Mouse (Mus musculus): ENCODE data around the gene Cyb5r1. TPM values are rescaled to one million over a fixed set of nuclear protein-coding genes. Genes with fewer than 3 reads are reported as not detected.
"Not testable (repeated sequence)": the region's sequence is repeated elsewhere in the genome, so short reads cannot be mapped to it uniquely, and the experiment has no call there.

Gene Cyb5r1
- total RNA-seq, 2 experiments from 2014 or later, result 20.3 to 23.3 TPM

DNA sequence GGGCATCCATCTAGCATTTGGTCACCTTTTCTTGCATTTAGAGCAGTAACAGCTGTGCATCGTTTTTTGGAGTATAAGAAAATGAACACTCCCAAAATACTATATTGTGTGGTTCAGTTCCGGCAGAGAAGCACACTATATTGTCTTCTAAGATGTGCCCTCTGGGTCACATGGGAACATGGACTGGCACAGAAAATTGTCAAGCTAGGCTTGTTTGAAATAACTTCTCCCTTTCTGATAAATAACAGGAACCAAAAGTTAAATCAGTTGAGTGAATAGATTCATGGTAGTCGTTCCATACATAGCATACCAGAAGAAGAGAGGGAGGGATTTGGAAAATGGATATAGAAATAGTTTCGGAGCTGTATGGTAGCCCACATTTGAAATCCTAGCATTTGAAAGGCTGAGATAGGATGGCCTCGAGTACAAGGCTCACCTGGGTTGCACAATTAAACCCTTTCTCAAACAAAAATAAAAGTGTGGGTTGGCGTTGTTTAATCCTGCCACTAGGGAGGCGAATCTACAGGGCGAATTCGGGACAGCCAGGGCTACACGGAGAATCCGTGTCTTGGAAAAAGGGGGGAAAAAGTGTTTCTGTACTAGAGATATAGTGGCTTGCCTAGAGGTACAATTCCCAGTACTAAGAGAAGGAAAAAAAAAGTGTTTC is 9.3 kb downstream of the Cyb5r1 start:
- Histone ChIP-seq H3K27ac (peak overlapping the region; percentile 80), H3K4me3 (peak overlapping the region; percentile 95)
- intact Hi-C loops (cut with DNase I), result loop anchor here (2.0 kb wide), 2 partner anchors 52 to 80 kb away; partner anchors contain the start of gene Rabif
- DNase-seq (ENCODE audit: extremely low spot score in 1 of 2, low spot score in 2 of 2), result no peak
- TF ChIP-seq CTCF (IDR thresholded peaks at IDR 0.05), result peak; percentile 25

DNA sequence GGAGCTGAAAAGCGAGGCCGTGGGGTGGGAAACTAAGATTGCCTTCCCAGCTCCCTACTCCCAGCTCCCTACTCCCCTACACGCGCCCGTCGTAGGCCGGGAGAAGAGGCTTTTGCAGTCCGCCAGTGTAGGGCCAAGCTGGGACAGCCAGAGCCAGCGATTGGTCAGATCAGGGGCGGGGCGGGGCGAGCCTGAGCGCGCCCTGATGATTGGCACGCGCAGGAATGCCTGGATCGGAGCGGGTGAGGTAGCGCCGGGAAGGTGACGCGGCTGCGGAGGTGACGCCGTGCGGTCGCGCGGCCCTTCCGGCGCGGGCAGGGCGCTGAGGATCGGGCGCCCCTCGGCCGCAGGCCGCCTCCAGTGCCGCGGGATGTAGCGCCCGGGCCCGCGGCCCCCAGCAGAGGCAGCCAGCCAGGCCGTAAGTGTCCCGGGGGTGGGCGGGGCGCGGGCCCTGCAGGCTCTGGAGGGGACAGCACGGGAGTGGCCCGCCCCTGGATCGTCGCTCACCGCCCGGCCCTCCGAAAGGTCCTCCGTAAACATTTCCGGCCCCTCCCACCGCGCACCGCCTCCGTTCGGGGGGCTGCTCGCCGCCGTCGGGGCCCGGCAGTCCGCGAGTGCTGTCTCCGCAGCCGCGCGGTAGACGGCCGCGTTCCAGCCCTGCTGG is 9.9 kb downstream of the Cyb5r1 start, which contains the start of gene Adipor1:
Gene Adipor1 (plus strand): TSS at position 211 of the 664 bp plus-strand sequence.
- intact Hi-C loops (cut with DNase I), result loop anchor here (2.0 kb wide), 2 partner anchors 52 to 80 kb away; partner anchors contain the start of gene Rabif

DNA sequence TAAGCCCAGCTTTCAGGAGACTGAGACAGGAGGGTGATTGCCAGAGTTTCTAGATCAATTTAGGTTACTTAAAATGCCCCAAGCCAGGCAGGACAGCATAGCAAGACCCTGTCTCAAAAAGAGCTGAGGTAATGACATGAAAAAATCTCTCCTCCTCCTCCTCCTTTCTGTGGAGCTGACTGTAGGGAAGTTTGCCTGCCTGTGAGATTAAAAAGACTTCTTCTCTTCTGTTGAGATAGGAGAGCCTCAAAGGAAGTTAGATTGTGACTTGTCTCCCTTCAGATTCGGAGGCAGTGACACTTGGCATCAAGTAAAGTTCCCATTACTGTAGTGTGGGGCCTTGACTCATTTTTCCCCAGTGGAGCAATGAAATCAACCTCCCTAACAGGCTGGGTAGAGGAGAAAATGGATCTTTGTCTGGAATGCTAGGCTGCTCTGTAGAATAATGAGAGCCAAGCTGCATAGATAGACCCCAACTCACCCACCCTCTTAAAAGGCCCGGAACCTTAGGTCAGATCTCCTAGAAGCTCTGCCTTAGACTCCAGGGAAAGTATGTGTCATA is 13.1 kb downstream of the Cyb5r1 start:
- intact Hi-C loops (cut with DNase I), result no loop called here
- DNase-seq (ENCODE audit: extremely low spot score in 1 of 2, low spot score in 2 of 2), result no peak
- H3K4me3 ChIP-seq, result no peak overlapping the region
- no peak overlapping the region for H3K27ac ChIP-seq
- no peak for TF ChIP-seq CTCF (IDR thresholded peaks at IDR 0.05)

More for the DNA sequence above, 9.9 kb downstream of the Cyb5r1 start, which contains the start of gene Adipor1:
- TF ChIP-seq CTCF (IDR thresholded peaks at IDR 0.05), result no peak; the same call in 1 of the 2 replicates
- peak within 1 kb of the TSS; percentile 95 for H3K4me3 ChIP-seq
- DNase-seq (ENCODE audit: extremely low spot score in 1 of 2, low spot score in 2 of 2), result peak; percentile 97
- peak within 1 kb of the TSS; percentile 97 for H3K27ac ChIP-seq

- no peak for TF ChIP-seq CTCF (IDR thresholded peaks at IDR 0.05)
- DNase-seq (ENCODE audit: extremely low spot score in 1 of 2, low spot score in 2 of 2), result no peak
- intact Hi-C loops (cut with DNase I), result no loop called here
- Histone ChIP-seq H3K4me3 (no peak overlapping the region), H3K27ac (no peak overlapping the region)
These were observed 13.8 kb downstream of the Cyb5r1 start for GRCm38 (mm10) chr1:134419176-134419575.

- TF ChIP-seq CTCF (IDR thresholded peaks at IDR 0.05), result no peak
- no peak for DNase-seq (ENCODE audit: extremely low spot score in 1 of 2, low spot score in 2 of 2)
- Histone ChIP-seq H3K27ac (no peak overlapping the region), H3K4me3 (no peak overlapping the region)
- intact Hi-C loops (cut with DNase I), result no loop called here
These were observed 14.5 kb downstream of the Cyb5r1 start for GRCm38 (mm10) chr1:134419751-134420458.

GRCm38 (mm10) chr1:134423911-134424310 is 18.6 kb downstream of the Cyb5r1 start:
- no peak overlapping the region for H3K27ac ChIP-seq
- intact Hi-C loops (cut with DNase I), result no loop called here
- no peak overlapping the region for H3K4me3 ChIP-seq
- no peak for DNase-seq (ENCODE audit: extremely low spot score in 1 of 2, low spot score in 2 of 2)
- no peak for TF ChIP-seq CTCF (IDR thresholded peaks at IDR 0.05)

DNA sequence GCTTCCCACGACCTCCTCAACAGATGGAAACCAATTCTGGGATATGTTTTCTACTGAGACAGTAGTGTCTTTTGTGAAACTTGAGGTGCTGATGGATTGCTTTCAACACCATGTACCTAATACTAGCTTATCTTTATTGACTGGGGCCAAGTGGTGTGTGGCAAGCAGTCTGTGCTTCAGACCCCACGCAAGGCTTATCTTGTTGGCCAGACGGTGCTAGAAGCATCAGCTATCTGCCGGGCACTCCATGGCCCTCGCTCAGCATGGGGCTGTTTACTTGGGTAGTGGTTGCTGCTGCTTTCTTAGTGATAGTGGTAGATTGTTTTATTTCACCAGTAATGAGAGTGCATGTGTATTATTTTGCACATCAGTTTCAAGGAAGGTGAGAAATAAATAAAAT is 20.9 kb downstream of the Cyb5r1 start:
- Histone ChIP-seq H3K4me3 (no peak overlapping the region), H3K27ac (no peak overlapping the region)
- no peak for DNase-seq (ENCODE audit: extremely low spot score in 1 of 2, low spot score in 2 of 2)
- intact Hi-C loops (cut with DNase I), result no loop called here
- TF ChIP-seq CTCF (IDR thresholded peaks at IDR 0.05), result no peak

DNA sequence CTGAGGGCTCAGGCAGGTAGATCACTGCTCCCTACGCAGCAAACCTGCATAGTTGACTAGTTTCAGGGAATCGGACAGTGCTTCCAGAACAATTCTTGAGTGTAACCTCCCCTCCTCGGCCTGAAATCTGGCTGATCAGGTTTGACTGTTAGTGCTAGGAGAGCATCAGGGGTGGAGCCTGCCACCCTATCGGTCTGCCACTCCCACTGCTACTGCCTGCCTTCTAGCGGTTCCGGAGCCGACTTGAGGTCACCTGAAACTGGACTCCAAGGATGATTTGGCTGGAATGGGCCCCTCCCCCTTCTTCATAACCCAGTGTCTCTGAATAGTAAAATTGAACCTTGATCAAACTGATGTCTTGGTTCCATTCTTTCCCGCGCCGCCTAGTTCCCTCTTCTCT is 27.6 kb downstream of the Cyb5r1 start:
- DNase-seq (ENCODE audit: extremely low spot score in 1 of 2, low spot score in 2 of 2), result no peak
- TF ChIP-seq CTCF (IDR thresholded peaks at IDR 0.05), result no peak
- no peak overlapping the region for H3K27ac ChIP-seq
- H3K4me3 ChIP-seq, result no peak overlapping the region
- intact Hi-C loops (cut with DNase I), result no loop called here

- no peak for TF ChIP-seq CTCF (IDR thresholded peaks at IDR 0.05)
- no peak overlapping the region for H3K27ac ChIP-seq
- intact Hi-C loops (cut with DNase I), result no loop called here
- no peak overlapping the region for H3K4me3 ChIP-seq
- no peak for DNase-seq (ENCODE audit: extremely low spot score in 1 of 2, low spot score in 2 of 2)
These were observed 28.1 kb downstream of the Cyb5r1 start for GRCm38 (mm10) chr1:134433473-134433872.

- TF ChIP-seq CTCF (IDR thresholded peaks at IDR 0.05), result peak; percentile 37
- Histone ChIP-seq H3K4me3 (no peak overlapping the region), H3K27ac (no peak overlapping the region)
- no peak for DNase-seq (ENCODE audit: extremely low spot score in 1 of 2, low spot score in 2 of 2)
- intact Hi-C loops (cut with DNase I), result no loop called here
These were observed 30.1 kb downstream of the Cyb5r1 start for GRCm38 (mm10) chr1:134435414-134435813.

GRCm38 (mm10) chr1:134440437-134440836 is 35.1 kb downstream of the Cyb5r1 start:
- Histone ChIP-seq H3K27ac (no peak overlapping the region), H3K4me3 (no peak overlapping the region)
- intact Hi-C loops (cut with DNase I), result no loop called here
- no peak for TF ChIP-seq CTCF (IDR thresholded peaks at IDR 0.05)
- no peak for DNase-seq (ENCODE audit: extremely low spot score in 1 of 2, low spot score in 2 of 2)

GRCm38 (mm10) chr1:134441737-134442136 is 36.4 kb downstream of the Cyb5r1 start:
- H3K4me3 ChIP-seq; intact Hi-C loops (cut with DNase I); H3K27ac ChIP-seq; DNase-seq (ENCODE audit: extremely low spot score in 1 of 2, low spot score in 2 of 2): not testable (repeated sequence)
